Mouse (Mus musculus): Measurements from ENCODE around the gene Sntg2.

The Sntg2 gene

GRCm38 (mm10) chr12:30201031-30201430 is 172.1 kb downstream of the Sntg2 start:
- DNase-seq (ENCODE audit: low spot score): no peak

GRCm38 (mm10) chr12:30200621-30201020 is 172.6 kb downstream of the Sntg2 start:
- DNase-seq (ENCODE audit: low spot score): no peak

- DNase-seq (ENCODE audit: low spot score): peak; percentile 79
Observed at GRCm38 (mm10) chr12:30199735-30200134, 173.4 kb downstream of the Sntg2 start.

- DNase-seq (ENCODE audit: low spot score): no peak
Observed at GRCm38 (mm10) chr12:30198250-30198649, 174.9 kb downstream of the Sntg2 start.

- DNase-seq (ENCODE audit: low spot score): no peak
Observed at GRCm38 (mm10) chr12:30181721-30182120, 191.5 kb downstream of the Sntg2 start.

- DNase-seq (ENCODE audit: low spot score): no peak
Observed at GRCm38 (mm10) chr12:30179623-30180022, 193.6 kb downstream of the Sntg2 start.

GRCm38 (mm10) chr12:30177966-30178365 is 195.2 kb downstream of the Sntg2 start:
- no peak for DNase-seq (ENCODE audit: low spot score)

GRCm38 (mm10) chr12:30177529-30177928 is 195.6 kb downstream of the Sntg2 start:
- DNase-seq (ENCODE audit: low spot score): no peak

GRCm38 (mm10) chr12:30168491-30168890 is 204.7 kb downstream of the Sntg2 start:
- no peak for DNase-seq (ENCODE audit: low spot score)

GRCm38 (mm10) chr12:30164538-30164937 is 208.6 kb downstream of the Sntg2 start:
- no peak for DNase-seq (ENCODE audit: low spot score)

GRCm38 (mm10) chr12:30164005-30164404 is 209.2 kb downstream of the Sntg2 start:
- no peak for DNase-seq (ENCODE audit: low spot score)

- DNase-seq (ENCODE audit: low spot score): no peak
Observed at GRCm38 (mm10) chr12:30161731-30162406, 211.3 kb downstream of the Sntg2 start.

GRCm38 (mm10) chr12:30160475-30160874 is 212.7 kb downstream of the Sntg2 start:
- no peak for DNase-seq (ENCODE audit: low spot score)

- DNase-seq (ENCODE audit: low spot score): no peak
Observed at GRCm38 (mm10) chr12:30159788-30160187, 213.4 kb downstream of the Sntg2 start.

- no peak for DNase-seq (ENCODE audit: low spot score)
Observed at GRCm38 (mm10) chr12:30154079-30154673, 219.0 kb downstream of the Sntg2 start.

- peak; percentile 27 for DNase-seq (ENCODE audit: low spot score)
Observed at GRCm38 (mm10) chr12:30142085-30142484, 231.1 kb downstream of the Sntg2 start.

GRCm38 (mm10) chr12:30132524-30132923 is 240.7 kb downstream of the Sntg2 start, which contains the start of gene Tpo:
Gene Tpo, minus strand, starts transcription at chr12:30132624.
- no peak for DNase-seq (ENCODE audit: low spot score)

GRCm38 (mm10) chr12:30129411-30129716 is 243.8 kb downstream of the Sntg2 start:
- DNase-seq (ENCODE audit: low spot score): no peak

GRCm38 (mm10) chr12:30128561-30129410 is 244.4 kb downstream of the Sntg2 start:
- peak; percentile 84 for DNase-seq (ENCODE audit: low spot score)

Data from retina, embryonic 14.5 days (tissue).